Mouse (Mus musculus) macrophage (primary cell): ENCODE measurements around the gene Arl6ip1. TPM values are rescaled to one million over a fixed set of nuclear protein-coding genes. Genes with fewer than 3 reads are reported as not detected.
"Not testable (repeated sequence)": the region's sequence is repeated elsewhere in the genome, so short reads cannot be mapped to it uniquely, and the experiment has no call there.

Experiments
- H3K27ac ChIP-seq: fragments of 350-480 bp; formaldehyde crosslinking; 2 replicates; pipeline ENCODE4 v1.9.0; 2021
- H3K36me3 ChIP-seq: fragments of 350-480 bp; formaldehyde crosslinking; 2 replicates; pipeline ENCODE4 v1.9.0; 2021; ENCODE audit errors: inconsistent target
- H3K4me3 ChIP-seq: fragments of 350-480 bp; formaldehyde crosslinking; 2 replicates; pipeline ENCODE4 v1.9.0; 2021; ENCODE audit errors: inconsistent target
- H3K79me2 ChIP-seq: fragments of 350-480 bp; formaldehyde crosslinking; 2 replicates; pipeline ENCODE4 v1.9.0; 2021; ENCODE audit errors: inconsistent target
- WGBS: methylation state at CpG from one replicate; pipeline ENCODE4 v1.1.7; 2026; ENCODE audit warnings: inconsistent platforms; ENCODE audit not compliant: missing documents; 5-methylcytosine and 5-hydroxymethylcytosine counted together
- polyA plus RNA-seq: library from polyadenylated mRNA; stranded (reverse); fragments of 250-400 nt; gene quantifications from 3 replicates; pipeline ENCODE4 v1.2.4, GENCODE M21; 2018; ENCODE audit warnings: inconsistent platforms
- total RNA-seq, 78 experiments: library from RNA; depleted of rRNA; stranded (reverse); fragments of 250-400 nt; gene quantifications; 1 replicate in 9 of 78; 2 replicates in 24 of 78; 3 replicates in 43 of 78; 4 replicates in 2 of 78; pipeline ENCODE4 v1.2.4; 2018; ENCODE audit warnings: inconsistent platforms in 56 of 78

Gene Arl6ip1
- total RNA-seq (2018; cell fraction: chromatin; rRNA removed): 10 to 100 TPM; 20.1 to 75.0 (median 37.9) TPM
- total RNA-seq (2018; cell fraction: cytosol; rRNA removed): 100 to 1,000 TPM; 243 to 394 (median 330) TPM
- total RNA-seq (2018; cell fraction: nucleus; rRNA removed): 100 to 1,000 TPM in 25 of 26 experiments, 10 to 100 TPM in 1; 88.2 to 281 (median 172) TPM
- 279 to 355 TPM (median 308 TPM) in 3 replicates for polyA plus RNA-seq

DNA sequence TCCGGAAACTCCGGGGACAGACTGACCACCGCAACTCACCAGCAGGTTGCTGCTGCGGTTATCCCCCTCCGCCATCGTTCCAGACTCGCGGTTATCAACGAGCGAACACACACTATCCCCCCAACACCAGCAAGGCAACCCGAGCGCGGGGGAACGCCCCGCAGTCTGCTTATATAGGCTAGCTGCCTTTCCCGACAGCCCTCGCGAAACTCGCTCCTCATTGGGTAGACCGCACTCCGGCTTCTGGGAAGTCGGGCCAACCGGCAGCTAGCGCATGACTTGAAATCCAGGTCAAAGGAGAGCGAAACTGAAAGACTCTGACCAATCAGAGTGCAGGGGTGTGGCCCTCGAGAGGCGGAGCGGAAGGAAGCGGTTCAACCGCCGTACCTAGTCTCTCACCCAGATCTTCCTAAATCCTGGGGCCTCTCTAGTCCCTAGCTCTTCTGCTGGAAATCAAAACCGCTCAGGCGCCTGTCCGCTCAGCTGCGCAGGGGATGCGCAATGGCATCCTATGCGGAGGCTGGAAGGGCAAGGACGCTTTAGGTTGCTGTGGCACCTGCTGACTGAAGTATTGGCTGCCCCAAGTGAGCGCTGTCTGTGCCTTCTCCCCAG lies at the start of gene Arl6ip1:
Arl6ip1 (minus strand) TSS at position 233 of the 612 bp plus-strand sequence.
- Histone ChIP-seq H3K79me2 (peaks cover 43% of the 10 kb centered on the region), H3K4me3 (peak within 1 kb of the TSS; percentile 96), H3K27ac (peak within 1 kb of the TSS; percentile 92), H3K36me3 (peaks cover 17% of the 10 kb centered on the region)
- WGBS: under 1% methylated on average over 38 of the region's 39 CpGs

DNA sequence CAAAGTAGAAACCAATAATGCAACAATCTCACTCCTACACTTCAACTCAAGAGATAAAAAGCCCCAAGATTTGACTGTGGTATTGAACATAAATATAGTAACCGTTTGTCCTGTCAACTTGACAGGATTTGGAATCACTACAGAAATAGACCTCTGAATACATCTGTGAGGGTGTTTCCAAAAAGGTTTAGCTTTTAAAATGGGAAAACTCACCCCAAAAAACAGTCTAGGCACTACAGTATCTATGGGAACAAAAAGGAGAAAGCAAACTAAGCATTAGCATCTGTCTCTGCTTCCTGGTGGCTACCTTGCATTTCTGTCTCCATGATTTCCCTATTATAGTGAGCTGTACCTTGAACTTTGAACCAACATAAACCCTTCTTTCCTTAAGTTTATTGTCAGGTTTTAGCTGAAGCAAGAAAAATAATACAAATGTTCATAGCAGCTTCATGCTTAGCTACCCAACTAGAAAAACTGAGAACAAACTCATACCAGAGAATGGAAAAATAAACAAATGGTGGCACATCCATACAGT lies 46.4 kb upstream of the Arl6ip1 start:
- Histone ChIP-seq H3K36me3 (peaks cover 43% of the 10 kb centered on the region), H3K79me2 (peaks cover 35% of the 10 kb centered on the region), H3K4me3 (no peak overlapping the region), H3K27ac (peak overlapping the region; percentile 60)
- 50% methylated on average over 1 of the region's 1 CpGs for WGBS

DNA sequence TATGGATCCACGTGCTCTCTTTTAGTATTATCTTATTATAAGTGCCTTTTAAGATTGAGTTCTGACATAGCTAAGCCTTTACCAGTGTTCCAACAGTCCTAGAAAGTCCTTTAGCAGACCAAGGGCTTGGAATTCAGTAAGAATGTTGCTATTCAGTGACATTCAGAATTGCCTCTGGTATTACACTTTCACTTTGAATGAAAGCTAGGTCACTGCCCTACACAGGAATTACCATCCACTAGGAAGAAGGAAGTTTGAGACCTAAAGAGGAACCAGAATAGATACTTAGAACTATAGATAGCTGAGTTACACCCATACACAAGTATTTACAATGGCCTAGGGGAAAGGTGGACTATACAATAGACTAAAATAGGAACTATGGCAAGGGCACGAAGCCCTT lies 40.7 kb upstream of the Arl6ip1 start:
- peaks cover 44% of the 10 kb centered on the region for H3K79me2 ChIP-seq
- not testable (repeated sequence) for H3K4me3 ChIP-seq
- WGBS: 11% methylated on average over 1 of the region's 2 CpGs
- H3K27ac ChIP-seq: peak overlapping the region; percentile 43
- H3K36me3 ChIP-seq: peaks cover 38% of the 10 kb centered on the region

DNA sequence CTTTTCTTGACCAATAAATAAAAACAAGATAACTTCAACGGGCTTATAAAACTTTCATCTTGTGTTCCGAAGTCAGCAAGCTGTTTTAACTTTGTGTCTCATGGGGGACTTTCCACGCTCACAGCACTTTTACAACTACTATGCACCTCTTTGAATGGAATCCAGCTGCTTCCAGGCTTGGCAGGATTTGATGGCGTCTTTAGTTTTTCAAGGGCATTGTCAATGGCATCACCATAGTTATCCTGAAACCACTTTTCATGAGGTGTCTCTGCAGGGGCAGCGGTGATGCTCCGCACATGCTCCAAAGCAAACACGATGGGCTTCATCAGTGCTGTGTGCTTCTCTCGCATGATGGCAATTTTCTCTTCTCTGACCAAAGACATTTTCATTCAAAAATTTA lies 33.5 kb upstream of the Arl6ip1 start:
- no peaks in the 10 kb centered on the region for H3K79me2 ChIP-seq
- WGBS: 99% methylated on average over 8 of the region's 8 CpGs
- H3K27ac ChIP-seq: no peak overlapping the region
- H3K4me3 ChIP-seq: no peak overlapping the region
- peaks cover 70% of the 10 kb centered on the region for H3K36me3 ChIP-seq

DNA sequence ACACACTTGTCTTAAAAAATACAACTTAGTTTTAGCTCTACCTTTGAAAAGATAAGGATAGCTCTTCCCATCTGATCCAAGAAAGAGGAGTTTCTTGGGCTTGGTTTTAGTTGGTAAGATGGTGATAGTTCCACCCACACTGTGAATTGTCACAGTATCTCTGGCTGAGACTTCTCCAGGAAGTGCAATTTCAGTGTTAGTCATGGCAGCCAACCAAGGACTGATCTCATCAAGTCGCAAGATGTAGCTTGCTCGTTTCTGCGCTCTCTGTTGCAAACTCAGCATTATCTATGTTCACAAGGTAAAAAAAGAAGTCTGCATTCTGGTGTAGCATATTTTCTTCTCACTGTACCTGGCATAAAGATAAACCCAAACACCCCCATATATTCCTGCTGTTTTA lies 30.7 kb upstream of the Arl6ip1 start:
- Histone ChIP-seq H3K27ac (no peak overlapping the region), H3K36me3 (peaks cover 68% of the 10 kb centered on the region), H3K4me3 (no peak overlapping the region), H3K79me2 (no peaks in the 10 kb centered on the region)
- 77% methylated on average over 3 of the region's 3 CpGs for WGBS

DNA sequence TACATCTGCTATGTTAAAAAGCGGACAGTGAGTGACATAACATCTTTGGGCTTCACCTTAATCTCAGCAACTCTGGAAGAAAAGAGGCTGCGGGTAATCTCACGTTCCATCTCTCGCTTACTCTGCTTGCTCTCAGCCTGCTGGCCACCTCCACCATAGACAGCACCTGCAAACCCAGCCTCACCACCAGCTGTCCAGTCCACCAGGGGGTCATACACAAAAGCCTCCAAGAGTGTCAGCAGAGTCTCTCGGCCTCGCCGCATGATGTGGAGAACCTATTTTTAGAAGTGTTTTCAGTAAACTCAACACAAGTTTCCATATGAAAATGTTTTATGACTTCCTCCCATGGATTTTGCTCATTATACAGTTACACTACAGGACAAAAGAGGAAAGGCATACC lies 27.0 kb upstream of the Arl6ip1 start:
- H3K27ac ChIP-seq: no peak overlapping the region
- no peaks in the 10 kb centered on the region for H3K79me2 ChIP-seq
- H3K4me3 ChIP-seq: no peak overlapping the region
- 96% methylated on average over 6 of the region's 7 CpGs for WGBS
- H3K36me3 ChIP-seq: peaks cover 84% of the 10 kb centered on the region

DNA sequence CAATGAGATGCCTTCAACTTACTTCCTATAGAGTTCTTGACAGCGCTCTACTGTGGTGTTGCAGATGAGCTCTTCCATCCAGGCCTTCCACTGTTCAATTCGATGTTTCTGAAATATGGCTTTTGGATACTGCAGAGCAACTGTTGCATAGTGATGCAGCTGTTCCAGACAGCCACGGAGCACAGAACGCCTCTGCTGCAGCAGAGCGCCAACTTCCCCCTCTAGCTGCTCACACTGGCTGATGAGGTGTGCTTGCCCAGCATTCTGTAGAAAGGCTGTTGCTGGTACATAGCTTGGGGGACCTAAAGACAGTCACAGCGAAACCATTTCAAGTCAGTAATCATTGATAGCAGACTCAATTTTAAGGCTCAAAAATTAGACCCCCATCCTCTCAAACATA lies 24.7 kb upstream of the Arl6ip1 start:
- WGBS: 74% methylated on average over 6 of the region's 6 CpGs
- Histone ChIP-seq H3K4me3 (no peak overlapping the region), H3K27ac (no peak overlapping the region), H3K36me3 (peaks cover 86% of the 10 kb centered on the region), H3K79me2 (no peaks in the 10 kb centered on the region)

DNA sequence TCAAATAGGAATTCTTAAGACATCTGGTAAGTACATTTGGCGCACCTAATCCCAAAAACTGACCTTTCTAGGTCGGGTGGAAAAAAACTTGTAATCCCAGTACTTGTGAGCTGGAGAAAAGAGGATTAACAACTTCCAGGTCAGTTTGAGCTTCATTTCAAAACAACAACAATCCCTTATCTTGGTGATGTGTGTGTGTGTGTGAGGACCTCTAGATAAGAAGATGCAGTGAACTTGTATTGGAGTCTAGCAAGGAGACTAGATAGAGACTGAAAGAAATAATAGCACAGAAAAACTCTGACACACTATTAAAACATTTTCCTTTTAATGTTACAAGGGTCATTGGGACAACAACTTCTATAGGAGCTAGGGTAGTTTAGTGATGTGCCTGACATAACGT lies 14.1 kb upstream of the Arl6ip1 start:
- no peak overlapping the region for H3K27ac ChIP-seq
- H3K79me2 ChIP-seq: no peaks in the 10 kb centered on the region
- H3K4me3 ChIP-seq: no peak overlapping the region
- H3K36me3 ChIP-seq: peaks cover 85% of the 10 kb centered on the region
- 87% methylated on average over 3 of the region's 3 CpGs for WGBS

DNA sequence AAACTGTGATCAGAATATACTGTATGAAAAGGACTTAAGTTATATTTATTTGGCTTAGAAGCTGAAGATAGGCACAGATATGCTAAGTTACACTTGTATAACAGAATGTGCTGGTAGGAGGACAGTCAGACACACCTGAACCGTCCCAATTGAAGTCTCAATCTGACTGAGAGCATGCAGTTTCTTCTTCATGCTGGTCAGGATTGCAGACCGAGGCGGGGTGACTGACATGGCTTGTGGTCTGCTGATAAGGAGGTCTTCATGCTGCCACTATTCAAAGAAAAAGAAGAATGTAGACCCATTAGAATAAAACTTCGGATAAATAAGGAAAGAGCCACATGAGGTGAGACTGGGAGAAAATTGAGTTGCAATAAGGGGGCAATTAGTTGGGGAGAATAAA lies 13.7 kb upstream of the Arl6ip1 start:
- Histone ChIP-seq H3K36me3 (peaks cover 81% of the 10 kb centered on the region), H3K79me2 (no peaks in the 10 kb centered on the region), H3K4me3 (no peak overlapping the region), H3K27ac (no peak overlapping the region)
- 96% methylated on average over 4 of the region's 4 CpGs for WGBS

DNA sequence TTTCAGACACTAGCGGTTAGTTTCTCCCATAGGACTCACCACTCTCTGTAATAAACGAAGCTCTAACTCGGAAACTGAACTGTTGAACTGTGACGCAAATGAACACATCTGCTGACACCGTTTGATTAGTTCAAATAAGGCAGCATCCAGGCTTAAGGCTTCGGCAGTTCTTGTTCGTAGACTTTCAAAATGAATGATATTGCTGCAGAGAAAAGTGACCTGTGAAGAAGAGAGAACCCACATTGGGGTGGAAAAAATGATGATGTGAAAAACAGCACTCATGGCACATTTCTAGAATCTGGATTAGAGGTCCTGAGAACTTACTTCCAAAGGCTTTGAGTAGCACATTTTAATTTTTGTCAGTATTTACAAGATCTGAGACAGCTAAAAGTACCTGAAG lies 11.8 kb upstream of the Arl6ip1 start:
- H3K36me3 ChIP-seq: peaks cover 90% of the 10 kb centered on the region

DNA sequence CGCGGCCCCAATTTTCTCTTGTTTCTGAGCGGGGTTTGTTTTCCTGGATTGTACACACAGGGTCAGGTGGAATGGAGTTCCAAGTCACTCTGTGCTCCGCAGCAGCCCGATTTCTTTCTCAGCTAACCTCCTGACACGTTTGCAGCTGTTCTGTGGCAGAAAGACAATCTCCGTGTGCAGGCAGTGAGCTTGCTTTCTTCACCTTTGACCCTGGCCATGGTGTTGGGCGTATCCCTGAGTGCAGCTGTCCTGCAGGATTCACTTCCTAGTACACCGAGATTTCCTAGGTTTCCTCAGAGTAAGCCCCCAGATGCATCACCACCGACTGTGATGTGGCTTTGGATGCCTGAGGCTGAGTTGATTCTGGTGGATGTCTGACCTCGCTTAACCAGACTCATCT lies 5.7 kb upstream of the Arl6ip1 start:
- H3K79me2 ChIP-seq: no peaks in the 10 kb centered on the region
- H3K4me3 ChIP-seq: no peak overlapping the region
- 92% methylated on average over 11 of the region's 11 CpGs for WGBS
- H3K27ac ChIP-seq: no peak overlapping the region
- peaks cover 50% of the 10 kb centered on the region for H3K36me3 ChIP-seq

More for the DNA sequence above, 11.8 kb upstream of the Arl6ip1 start:
- no peaks in the 10 kb centered on the region for H3K79me2 ChIP-seq
- 97% methylated on average over 7 of the region's 7 CpGs for WGBS
- no peak overlapping the region for H3K27ac ChIP-seq
- H3K4me3 ChIP-seq: no peak overlapping the region

DNA sequence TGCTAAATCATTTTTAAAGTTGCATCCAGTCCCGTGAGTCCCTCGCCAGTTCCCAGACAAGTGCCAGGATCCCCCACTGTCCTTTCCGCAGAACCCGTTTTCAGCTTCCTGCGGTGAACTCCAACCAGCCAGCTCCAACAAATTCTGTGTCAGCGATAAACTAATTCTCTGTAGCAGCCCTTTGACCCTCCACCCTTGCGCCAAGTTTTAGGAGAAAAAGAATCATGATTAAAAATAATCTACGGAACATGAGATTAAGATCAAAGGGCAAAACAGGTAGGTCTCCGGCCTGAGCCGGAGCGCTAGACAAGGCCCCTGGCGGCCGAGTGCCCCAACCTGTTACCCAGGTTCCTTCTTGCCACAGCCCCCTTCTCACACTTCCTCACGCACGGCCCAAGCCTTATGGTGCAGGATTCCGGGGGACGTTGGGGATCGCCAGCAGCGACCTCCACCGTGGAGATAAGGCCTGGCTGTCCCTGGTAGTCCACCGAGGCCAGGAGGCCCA lies 485 bp downstream of the Arl6ip1 start:
- H3K36me3 ChIP-seq: peaks cover 20% of the 10 kb centered on the region
- peak overlapping the region; percentile 92 for H3K27ac ChIP-seq
- WGBS: under 1% methylated on average over 20 of the region's 21 CpGs
- peaks cover 49% of the 10 kb centered on the region for H3K79me2 ChIP-seq
- H3K4me3 ChIP-seq: peak overlapping the region; percentile 96

DNA sequence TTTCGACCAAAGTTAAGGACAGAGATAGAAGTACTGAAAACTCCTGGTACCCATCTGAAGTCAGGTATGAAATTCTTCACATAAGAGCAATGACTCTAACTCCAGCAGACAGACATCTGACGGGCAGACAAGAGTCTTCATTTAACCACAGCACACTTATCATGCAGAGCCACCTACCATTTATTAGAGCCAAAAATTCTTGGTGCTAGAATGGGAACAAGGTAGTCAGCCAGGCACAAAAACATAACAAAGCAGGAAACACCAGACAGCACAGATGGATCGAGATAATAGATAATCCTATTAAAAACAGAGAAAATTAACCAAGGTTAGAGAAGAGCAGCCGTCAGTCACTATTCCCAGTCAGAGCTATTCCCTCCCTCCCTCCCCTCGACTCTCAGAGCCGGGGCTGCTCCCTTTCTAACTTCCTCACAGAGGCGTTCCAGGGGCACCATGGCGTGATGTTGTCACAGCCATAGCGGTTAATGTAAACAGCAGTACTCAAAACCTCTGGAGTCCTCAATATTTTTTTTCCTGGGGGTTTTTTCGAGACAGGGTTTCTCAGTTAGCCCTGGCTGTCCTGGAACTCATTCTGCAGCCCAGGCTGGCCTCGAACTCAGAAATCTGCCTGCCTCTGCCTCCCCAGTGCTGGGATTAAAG lies 3.1 kb downstream of the Arl6ip1 start:
- H3K36me3 ChIP-seq: peaks cover 31% of the 10 kb centered on the region
- H3K27ac ChIP-seq: no peak overlapping the region
- 74% methylated on average over 11 of the region's 11 CpGs for WGBS
- H3K4me3 ChIP-seq: no peak overlapping the region
- H3K79me2 ChIP-seq: peaks cover 75% of the 10 kb centered on the region

DNA sequence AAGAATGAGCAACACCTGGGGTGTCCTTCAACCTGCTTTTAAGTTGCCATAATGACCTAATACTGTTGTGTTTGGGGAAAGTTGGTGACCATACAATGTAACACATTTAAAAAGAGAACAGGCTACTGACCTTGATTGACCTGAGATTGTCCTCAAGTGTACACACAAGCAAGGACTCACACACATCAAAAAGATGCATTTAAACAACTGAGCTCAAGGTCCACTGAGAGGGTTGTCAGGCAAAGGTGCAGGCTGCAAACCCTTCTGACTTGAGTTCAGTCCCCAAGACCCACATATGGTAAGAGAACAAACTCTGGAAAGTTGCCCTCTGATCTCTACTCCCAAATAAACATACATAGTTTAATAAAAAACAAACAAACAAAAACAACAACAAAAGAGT lies 3.7 kb downstream of the Arl6ip1 start:
- Histone ChIP-seq H3K79me2 (peaks cover 81% of the 10 kb centered on the region), H3K36me3 (peaks cover 35% of the 10 kb centered on the region), H3K4me3 (no peak overlapping the region), H3K27ac (no peak overlapping the region)
